Mouse (Mus musculus) macrophage (primary cell): ENCODE data around the gene Arid3b. TPM values are rescaled to one million over a fixed set of nuclear protein-coding genes. Genes with fewer than 3 reads are reported as not detected.
A peak's percentile ranks its signal among the peaks of the same experiment; 100 is the strongest.

Experiments
- H3K27ac ChIP-seq: fragments of 350-480 bp; formaldehyde crosslinking; 2 replicates; pipeline ENCODE4 v1.9.0; 2021
- H3K36me3 ChIP-seq: fragments of 350-480 bp; formaldehyde crosslinking; 2 replicates; pipeline ENCODE4 v1.9.0; 2021; ENCODE audit errors: inconsistent target
- H3K4me3 ChIP-seq: fragments of 350-480 bp; formaldehyde crosslinking; 2 replicates; pipeline ENCODE4 v1.9.0; 2021; ENCODE audit errors: inconsistent target
- H3K79me2 ChIP-seq: fragments of 350-480 bp; formaldehyde crosslinking; 2 replicates; pipeline ENCODE4 v1.9.0; 2021; ENCODE audit errors: inconsistent target
- WGBS: methylation state at CpG from one replicate; pipeline ENCODE4 v1.1.7; 2026; ENCODE audit warnings: inconsistent platforms; ENCODE audit not compliant: missing documents; 5-methylcytosine and 5-hydroxymethylcytosine counted together
- polyA plus RNA-seq: library from polyadenylated mRNA; stranded (reverse); fragments of 250-400 nt; gene quantifications from 3 replicates; pipeline ENCODE4 v1.2.4, GENCODE M21; 2018; ENCODE audit warnings: inconsistent platforms

Gene Arid3b
- polyA plus RNA-seq, 1 experiment from 2014 or later = 8.3 TPM

DNA sequence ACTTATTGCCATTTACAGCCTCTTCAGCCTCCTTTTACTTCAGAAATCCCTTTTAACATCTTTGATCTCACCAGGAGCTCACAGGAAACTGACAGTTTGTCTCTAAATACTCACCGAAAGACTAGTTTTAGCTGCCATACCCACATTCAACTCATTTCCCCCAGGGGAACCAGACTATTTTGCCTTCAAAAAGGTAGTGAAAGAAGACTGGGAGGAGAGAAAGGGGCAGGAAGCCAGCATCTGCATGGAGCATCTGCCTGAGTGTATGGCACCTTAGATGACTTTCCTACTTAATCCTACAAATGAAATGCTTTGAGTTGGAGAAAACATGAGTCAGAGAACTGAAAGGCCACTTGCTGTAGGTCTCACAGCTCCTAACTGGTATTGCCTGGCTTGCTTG, 22.6 kb downstream of the Arid3b start:
- Histone ChIP-seq H3K36me3 (peaks cover 5% of the 10 kb centered on the region; the same call in 1 of the 2 replicates), H3K27ac (no peak overlapping the region), H3K4me3 (no peak overlapping the region), H3K79me2 (peaks cover 36% of the 10 kb centered on the region; the same call in 1 of the 2 replicates)
- WGBS = 75% methylated on average over 1 of the region's 1 CpGs

DNA sequence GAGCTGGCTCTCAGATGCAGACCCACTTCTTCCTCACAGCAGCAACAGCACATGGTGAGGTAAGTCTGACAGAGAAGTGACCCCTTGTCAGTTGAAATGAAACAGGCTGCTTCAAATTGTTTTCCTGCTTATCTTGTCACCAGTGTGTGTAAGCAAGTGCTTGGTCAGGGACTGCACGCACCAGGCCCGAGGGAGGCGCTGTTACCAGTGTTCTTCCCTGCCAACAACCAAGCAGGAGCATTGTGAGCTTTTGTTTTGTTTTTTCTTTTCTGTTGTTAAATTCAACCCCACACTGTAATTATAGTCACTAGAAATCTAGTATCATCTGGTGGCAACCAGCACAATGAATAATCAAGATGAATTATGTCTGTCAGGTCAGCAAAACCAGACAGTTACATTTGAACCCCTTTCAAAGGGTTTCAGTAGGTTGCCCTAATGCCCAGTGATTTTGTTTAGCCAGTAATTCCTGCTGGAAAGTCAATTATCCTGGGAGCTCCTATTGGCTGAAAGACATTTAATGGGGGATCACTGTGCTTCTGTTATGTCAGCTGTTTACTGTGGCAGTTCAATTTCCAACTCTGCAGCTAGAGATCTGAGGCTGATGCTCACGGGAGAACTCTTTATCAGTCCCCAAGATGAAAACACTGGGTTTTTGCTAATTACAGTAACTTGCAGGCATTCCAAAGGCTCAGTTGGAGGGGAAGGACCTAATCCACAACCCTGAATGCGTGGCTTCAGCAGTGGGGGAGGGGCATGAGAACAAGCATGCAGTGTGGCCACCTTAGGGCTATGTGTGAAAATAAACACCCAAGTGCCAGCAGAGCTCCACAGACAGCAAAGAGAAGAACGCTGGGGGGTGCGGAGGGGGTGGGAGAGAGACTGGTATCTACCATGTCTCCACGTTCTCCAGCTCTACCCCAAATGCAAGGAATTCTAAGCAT, 24.5 kb downstream of the Arid3b start:
- WGBS = 97% methylated on average over 8 of the region's 8 CpGs
- no peak overlapping the region for H3K27ac ChIP-seq
- no peak overlapping the region for H3K4me3 ChIP-seq
- peaks cover 5% of the 10 kb centered on the region; the same call in 1 of the 2 replicates for H3K36me3 ChIP-seq
- peaks cover 17% of the 10 kb centered on the region; the same call in 1 of the 2 replicates for H3K79me2 ChIP-seq

DNA sequence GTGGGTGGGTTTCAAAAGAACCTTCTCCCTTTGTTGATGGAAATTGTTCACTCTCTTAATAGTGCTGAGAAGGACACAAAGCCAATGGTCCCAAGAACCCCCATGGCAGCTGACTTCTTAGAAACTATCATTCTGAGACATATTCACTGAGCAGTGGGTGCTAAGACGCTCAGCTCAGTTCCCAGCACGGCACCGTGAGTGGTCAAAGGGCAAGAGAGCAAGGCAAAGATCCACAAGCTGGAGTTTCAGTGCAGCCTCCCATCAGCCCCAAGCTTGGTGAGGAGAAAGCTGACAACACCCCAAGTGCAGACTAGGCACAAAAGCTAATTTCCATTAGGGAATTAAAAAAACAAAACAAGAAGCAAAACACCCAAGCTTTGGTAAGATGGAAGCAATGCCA, 25.9 kb downstream of the Arid3b start:
- no peak overlapping the region for H3K4me3 ChIP-seq
- peaks cover 5% of the 10 kb centered on the region; the same call in 1 of the 2 replicates for H3K79me2 ChIP-seq
- 98% methylated on average over 3 of the region's 3 CpGs for WGBS
- no peak overlapping the region for H3K27ac ChIP-seq
- H3K36me3 ChIP-seq = peaks cover 5% of the 10 kb centered on the region; the same call in 1 of the 2 replicates

DNA sequence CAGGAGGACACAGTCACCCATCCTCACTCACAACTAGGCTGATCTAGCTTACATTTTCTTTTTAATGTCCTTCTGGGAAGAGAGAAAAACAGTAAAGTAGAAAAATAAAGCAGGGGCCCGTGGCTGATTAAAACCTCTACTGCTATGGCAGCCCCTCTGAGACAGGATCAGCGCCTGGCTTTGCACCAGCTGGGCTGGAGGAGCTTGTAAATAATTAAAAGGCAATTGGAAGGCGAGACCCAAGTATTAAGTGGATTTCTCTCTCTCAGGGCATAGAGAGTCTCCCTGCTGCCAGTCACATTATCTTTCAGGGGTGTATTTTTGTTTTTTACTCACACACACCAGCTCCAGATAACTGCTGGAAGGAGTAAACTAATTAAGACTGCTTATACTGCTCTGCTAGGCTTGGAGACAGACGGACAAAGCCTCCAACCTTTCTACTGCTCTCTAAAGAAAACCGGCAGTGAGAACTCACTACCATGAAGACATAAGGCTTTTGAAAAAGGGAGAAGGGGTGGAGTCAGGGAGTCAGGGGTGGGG, 27.8 kb downstream of the Arid3b start:
- Histone ChIP-seq H3K36me3 (peaks cover 5% of the 10 kb centered on the region; the same call in 1 of the 2 replicates), H3K79me2 (no peaks in the 10 kb centered on the region; the same call in 1 of the 2 replicates), H3K4me3 (no peak overlapping the region), H3K27ac (no peak overlapping the region)
- 95% methylated on average over 5 of the region's 5 CpGs for WGBS

DNA sequence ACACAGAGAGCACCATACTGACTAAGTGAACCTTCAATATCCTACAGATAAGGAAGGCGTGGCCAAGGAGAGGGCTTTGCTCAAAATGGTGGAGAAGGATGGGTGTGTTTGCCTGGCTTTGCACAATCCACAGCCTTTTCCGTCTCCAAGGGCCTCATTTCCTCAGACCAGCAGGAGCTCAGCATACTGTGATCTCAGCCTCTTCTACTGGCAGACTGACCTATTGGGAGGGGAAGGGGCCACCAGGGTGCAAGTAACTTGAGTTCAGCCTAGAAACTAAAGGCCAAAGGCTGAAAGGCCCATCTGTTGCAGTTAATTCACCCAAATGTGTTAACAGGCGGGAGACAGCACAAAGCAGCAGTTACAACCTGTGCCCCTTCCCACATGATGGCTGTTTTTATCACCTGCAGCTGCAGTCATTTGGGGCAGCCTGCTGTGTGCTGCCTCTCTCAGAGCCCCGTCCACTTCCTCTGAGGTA, 29.4 kb downstream of the Arid3b start:
- 87% methylated on average over 4 of the region's 4 CpGs for WGBS
- Histone ChIP-seq H3K36me3 (peaks cover 5% of the 10 kb centered on the region; the same call in 1 of the 2 replicates), H3K27ac (no peak overlapping the region), H3K4me3 (no peak overlapping the region), H3K79me2 (no peaks in the 10 kb centered on the region)

DNA sequence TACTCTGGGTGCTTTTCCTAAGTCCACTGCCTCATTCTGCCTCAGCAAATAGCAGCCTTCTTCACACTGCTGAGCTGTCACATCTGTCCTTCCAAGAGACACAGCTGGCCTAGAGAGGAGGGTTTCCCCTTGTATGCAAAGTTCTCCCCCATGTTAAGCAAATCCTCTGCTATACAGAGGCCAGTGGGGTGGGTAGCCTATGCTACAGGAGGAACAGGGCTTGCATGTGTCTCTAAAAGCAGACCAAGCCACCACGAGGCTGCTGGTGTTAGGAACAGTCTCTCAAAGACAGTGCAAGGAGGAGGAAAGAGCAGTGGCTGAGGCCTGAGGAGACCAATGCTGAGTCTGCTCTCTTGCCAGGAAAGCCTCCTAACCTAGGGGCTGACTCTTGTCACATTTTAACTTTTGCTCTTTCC, 30.5 kb downstream of the Arid3b start:
- Histone ChIP-seq H3K36me3 (peaks cover 5% of the 10 kb centered on the region; the same call in 1 of the 2 replicates), H3K27ac (peak overlapping the region; percentile 59), H3K79me2 (no peaks in the 10 kb centered on the region), H3K4me3 (no peak overlapping the region)
- 62% methylated on average over 1 of the region's 1 CpGs for WGBS

DNA sequence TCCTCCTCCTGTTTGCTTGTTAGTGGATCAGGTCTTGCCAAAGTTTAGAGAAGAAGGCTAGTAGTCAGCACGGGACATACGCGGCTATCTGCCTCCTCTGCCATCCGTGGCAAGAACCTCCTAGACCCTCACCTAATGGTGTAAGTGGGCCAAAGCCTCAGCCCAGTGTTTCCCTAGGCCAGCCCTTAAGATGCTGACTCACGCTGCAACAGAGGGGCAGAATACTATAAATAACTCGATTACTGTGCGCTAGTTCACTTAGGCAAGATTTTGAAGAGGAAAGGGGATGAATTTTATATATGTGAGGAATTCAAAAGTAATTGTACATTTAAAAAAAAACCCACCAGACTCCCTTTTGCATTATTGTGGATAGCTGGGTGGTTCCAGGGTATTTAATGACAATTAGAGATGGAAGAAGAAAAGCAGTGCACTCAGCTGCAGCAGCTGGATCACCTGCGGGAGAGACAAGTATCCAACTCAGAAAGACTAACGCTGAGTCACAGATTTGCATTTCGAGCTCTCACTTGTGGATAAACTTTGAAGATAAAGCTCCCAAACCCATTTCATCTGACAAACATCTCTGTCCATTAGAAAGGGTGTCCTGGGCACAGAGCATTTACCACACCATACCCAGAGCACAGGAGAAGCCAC, 31.4 kb downstream of the Arid3b start:
- 25% methylated on average over 10 of the region's 10 CpGs for WGBS

DNA sequence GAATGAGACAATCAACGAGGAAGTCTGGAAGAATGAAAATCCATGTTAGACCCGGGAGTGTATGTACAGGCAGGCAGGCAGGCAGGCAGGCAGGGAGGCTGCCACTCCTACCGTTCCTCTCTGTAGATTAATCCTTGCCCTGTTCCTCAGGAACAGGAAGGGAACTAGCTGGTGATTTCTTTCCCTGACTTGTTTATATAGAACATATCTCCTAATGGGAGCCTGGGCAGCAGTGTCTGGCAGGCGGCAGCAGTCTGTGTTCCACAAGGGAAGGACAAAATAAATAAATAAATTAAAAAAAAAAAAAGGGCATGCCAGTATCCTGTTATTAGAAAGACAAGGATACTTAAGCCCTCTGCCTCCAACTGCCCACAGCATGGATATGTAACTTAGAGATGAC, 32.8 kb downstream of the Arid3b start:
- no peak overlapping the region for H3K4me3 ChIP-seq
- 89% methylated on average over 4 of the region's 4 CpGs for WGBS
- H3K79me2 ChIP-seq = no peaks in the 10 kb centered on the region
- H3K27ac ChIP-seq = no peak overlapping the region
- H3K36me3 ChIP-seq = no peaks in the 10 kb centered on the region; the same call in 1 of the 2 replicates

More for the DNA sequence above, 31.4 kb downstream of the Arid3b start:
- no peaks in the 10 kb centered on the region for H3K79me2 ChIP-seq
- H3K4me3 ChIP-seq = no peak overlapping the region
- H3K27ac ChIP-seq = peak overlapping the region; percentile 59
- H3K36me3 ChIP-seq = peaks cover 3% of the 10 kb centered on the region; the same call in 1 of the 2 replicates

DNA sequence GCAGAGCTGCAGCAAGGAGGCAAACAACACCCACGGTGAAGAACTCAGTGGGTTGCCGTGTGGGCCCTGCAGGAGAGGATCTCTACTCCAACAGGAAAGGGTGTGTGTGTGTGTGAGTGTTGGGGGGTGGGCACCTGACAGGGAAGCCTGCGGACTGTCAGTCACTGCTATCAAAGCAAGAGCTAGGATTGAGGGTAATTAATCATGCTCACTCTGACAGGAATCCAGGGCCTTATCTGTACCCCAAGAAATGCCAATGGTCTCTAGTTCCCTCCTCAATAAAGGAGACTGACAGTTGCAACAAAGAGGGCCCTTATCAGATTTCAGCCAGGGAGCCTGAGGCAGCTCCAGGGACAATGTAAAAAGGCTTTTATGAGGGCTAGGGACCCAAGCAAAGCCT, 33.5 kb downstream of the Arid3b start:
- no peaks in the 10 kb centered on the region for H3K79me2 ChIP-seq
- no peak overlapping the region for H3K27ac ChIP-seq
- WGBS = 86% methylated on average over 3 of the region's 3 CpGs
- peaks cover 4% of the 10 kb centered on the region; the same call in 1 of the 2 replicates for H3K36me3 ChIP-seq
- no peak overlapping the region for H3K4me3 ChIP-seq

DNA sequence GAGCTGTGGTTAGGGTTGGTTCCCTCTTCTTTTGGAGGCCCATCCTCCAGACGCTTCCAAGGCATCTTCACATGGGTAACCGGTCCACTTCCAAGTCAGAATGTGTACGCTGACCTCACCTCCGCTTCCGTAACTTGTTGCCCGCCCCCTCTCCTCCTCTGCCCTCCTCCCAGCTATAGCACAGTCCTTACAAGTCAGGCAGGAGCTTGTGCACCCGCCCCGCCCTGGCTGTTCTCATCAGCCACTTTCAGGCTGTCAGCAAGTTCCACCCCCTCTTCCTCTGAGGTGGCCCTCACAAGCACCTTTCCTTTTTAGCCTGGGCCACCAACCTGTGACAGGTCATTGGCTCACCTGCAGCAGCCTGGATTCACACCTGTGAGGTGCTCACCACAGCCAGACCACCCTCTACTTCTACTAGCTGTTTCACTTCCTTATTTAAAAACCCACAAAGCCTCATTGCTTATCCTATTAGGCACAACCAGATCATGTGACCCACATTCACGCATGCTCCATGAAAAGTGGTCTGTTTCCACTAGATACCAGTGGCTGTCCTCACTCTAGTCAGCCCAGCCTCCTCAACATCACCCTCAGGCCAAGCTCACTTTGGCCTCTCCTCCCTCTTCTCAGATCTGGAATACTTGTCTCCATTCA, 36.1 kb downstream of the Arid3b start:
- Histone ChIP-seq H3K27ac (no peak overlapping the region), H3K4me3 (no peak overlapping the region), H3K79me2 (no peaks in the 10 kb centered on the region), H3K36me3 (peaks cover 27% of the 10 kb centered on the region)
- WGBS = 57% methylated on average over 9 of the region's 9 CpGs

DNA sequence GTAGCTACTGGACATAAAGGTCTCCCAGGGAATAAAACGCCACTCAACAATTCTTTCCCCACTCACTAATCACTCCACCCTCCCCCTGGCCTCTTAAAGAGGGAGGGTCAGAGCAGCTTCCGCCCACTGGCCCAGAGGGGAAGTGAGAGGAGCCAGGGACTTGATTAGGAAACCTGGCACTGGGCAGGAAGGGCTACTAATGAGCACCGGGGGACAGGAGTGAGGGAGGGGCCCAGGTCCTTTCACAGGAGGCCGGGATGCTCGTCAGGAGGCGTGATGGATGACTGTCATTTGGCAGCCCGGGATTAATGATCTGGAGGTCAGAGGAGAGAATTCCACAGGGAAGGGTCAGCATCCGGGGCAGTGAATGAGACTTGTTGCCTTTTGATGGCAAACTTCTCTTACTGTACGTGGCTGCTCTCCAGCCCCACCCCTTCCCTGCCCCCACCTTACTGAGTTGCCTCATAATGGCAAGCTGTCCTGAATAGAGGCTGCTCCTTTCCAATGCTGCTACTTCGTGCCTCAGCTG, 37.8 kb downstream of the Arid3b start:
- Histone ChIP-seq H3K27ac (no peak overlapping the region), H3K36me3 (peaks cover 42% of the 10 kb centered on the region), H3K79me2 (no peaks in the 10 kb centered on the region), H3K4me3 (no peak overlapping the region)
- WGBS = 63% methylated on average over 10 of the region's 10 CpGs

DNA sequence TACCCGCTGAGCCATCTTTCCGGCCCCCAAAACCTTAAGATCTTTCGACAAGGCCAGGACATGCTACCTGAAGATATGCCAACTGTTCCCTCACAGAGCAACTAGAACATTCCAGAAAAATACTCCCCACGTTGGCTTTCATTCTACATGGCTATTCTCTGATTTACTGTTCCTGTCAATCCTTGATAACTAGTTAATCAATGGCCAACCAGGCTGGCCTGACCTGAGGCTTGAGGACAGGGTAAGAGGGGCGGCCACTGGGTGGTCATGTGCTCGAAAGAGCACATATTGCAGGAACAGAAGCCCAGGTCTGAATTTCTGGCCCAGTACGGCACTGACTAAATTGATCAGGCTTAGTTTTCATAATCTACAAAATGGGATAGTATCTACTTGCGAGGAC, 39.1 kb downstream of the Arid3b start:
- H3K27ac ChIP-seq = no peak overlapping the region
- H3K79me2 ChIP-seq = no peaks in the 10 kb centered on the region
- H3K36me3 ChIP-seq = peaks cover 56% of the 10 kb centered on the region
- H3K4me3 ChIP-seq = no peak overlapping the region
- WGBS = 98% methylated on average over 8 of the region's 8 CpGs

DNA sequence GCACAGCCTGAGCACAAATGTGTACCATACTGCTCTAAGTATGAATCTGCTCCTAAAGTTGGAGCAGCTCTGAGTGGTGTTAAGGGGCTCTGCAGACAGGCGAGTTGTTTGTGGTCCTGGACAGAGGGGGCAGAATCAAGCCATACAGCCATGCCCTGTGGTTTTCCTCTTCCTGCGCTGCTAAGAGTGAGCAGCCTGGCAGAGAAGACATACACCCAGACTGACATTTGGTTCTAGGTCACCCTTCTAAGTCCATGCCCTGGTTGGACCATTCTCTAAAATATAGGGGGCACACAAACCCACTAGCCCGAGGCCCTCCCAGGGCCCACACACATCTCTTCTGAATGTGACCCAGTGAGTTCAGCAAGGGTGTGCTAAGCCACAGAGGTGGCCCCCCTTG, 46.9 kb downstream of the Arid3b start:
- no peak overlapping the region for H3K27ac ChIP-seq
- no peaks in the 10 kb centered on the region for H3K79me2 ChIP-seq
- WGBS = 16% methylated on average over 3 of the region's 3 CpGs
- H3K36me3 ChIP-seq = peaks cover 53% of the 10 kb centered on the region
- H3K4me3 ChIP-seq = no peak overlapping the region

DNA sequence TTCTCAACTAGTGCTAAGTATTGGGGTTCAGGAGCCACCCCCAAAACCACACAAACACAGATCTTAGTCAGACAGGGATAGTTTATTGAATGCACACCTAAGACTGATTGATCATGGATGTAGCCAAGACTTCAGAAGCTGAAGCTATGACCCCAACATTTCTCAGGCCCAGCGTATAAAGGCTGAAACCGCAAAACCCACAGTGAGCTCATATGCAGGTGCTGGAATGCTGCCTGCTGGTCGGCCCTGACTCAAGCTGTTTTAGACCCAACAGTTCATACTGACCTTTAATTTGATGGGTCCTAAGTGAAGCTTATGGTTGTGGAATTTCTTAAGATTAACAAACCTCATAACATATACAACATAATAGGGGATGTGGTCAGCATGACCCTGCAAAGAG, 53.9 kb downstream of the Arid3b start:
- 67% methylated on average over 3 of the region's 3 CpGs for WGBS

More for the DNA sequence above, 53.9 kb downstream of the Arid3b start:
- no peaks in the 10 kb centered on the region for H3K79me2 ChIP-seq
- no peaks in the 10 kb centered on the region for H3K36me3 ChIP-seq
- H3K27ac ChIP-seq = no peak overlapping the region
- no peak overlapping the region for H3K4me3 ChIP-seq
